Mouse (Mus musculus): ENCODE measurements at regions not wholly inside any gene's neighbourhood (a gene's known extent, or its start where the extent isn't known, plus 50 kb on each side); places are given as distances from the start of the nearest gene placed in this dataset.

DNA sequence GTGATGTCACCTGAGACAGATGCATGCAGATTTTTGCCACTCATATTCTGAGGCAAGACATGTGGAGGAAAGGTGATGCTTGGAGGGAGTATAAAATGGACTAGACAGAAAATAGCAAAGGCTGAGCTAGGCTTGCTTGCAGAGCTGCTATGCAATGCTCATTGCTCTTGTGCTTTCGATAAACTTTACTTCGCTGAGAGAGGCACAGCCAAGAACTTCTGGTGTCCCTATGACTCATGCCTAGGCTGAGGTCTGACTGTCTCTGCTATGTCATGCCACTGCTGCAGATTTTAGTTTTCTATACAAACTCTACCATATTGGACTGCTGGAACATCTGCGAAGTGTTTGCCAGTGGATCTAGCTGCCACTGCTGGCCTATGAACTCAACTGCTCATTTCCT lies 687.5 kb upstream of the Pou3f3 start:
- DNase-seq (ENCODE audit: low read depth, low spot score): no peak

DNA sequence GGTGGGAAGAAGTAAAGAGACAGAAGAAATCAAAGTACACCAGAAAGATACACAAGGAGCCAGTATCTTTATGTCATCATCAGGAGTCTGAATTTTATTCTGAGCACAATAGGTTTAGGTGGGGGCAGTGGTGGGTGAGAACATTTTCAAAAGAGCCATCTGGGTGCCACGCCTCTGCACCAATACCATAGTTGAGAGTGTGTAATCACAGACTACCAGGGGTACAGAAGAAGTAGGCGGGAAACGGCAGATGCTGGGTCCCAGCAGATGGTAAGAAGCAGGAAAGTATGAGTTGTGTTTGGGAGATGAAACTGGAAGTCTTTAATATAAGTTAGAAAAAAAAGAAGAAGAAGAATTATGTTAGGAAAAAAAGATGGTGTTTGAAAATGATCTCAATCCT lies 682.7 kb upstream of the Pou3f3 start:
- DNase-seq (ENCODE audit: low read depth, low spot score): no peak

DNA sequence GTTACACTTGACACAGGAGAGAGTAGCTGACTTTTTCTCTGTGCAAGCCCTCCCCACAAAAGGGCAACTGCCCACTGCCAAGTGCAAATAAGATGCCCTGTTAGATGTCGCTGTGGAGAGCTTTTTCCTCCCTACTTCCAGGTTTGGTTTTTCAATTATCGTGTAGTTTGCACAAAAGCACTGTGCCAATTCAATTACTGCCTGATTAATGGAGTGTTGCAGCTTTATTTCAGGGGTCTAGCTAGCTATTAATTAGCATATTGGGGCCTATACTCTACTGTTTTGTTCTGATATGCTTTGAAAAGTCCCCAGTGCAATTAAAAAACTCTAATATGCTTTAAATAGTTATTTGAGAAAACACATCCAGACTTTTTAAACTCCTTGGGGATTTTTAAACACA lies 676.6 kb upstream of the Pou3f3 start:
- no peak for DNase-seq (ENCODE audit: low read depth, low spot score)

DNA sequence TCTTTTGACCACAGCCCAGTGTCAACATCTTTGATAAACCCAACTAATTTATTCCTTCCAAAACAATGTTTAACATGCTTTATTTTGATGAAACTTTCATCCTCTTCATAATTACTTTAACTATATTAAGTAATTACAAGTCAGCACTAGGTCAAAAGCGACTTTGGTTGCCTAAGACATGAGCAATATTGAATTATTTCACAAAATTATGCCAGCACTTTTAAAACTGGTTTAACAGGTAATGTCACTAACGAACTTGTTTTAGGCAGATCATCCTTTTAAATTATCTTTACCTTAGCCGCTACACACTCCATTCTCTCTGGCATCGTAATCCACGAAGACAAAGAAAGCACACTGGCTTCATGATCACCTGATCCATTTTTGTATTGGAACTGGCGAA lies 669.8 kb upstream of the Pou3f3 start:
- DNase-seq (ENCODE audit: low read depth, low spot score): no peak

DNA sequence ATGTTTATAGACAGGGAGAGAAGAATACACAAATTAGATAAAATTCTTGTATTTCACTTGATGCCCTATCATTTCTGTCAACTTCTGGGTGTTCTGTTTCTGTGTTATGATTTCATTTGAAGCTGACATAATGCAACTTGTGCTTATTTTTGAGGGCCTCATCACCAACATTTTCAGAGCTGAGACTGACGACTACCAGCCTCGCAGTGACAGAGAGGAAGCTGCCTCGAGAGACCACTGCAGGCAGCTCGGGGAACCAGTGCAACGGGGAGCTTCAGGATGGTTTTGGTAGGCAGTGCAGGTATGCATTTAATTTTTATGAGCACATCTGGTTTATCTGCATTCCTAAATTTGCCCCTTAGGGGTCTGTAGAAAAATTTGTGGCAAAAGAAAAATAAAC lies 669.1 kb upstream of the Pou3f3 start:
- no peak for DNase-seq (ENCODE audit: low read depth, low spot score)

DNA sequence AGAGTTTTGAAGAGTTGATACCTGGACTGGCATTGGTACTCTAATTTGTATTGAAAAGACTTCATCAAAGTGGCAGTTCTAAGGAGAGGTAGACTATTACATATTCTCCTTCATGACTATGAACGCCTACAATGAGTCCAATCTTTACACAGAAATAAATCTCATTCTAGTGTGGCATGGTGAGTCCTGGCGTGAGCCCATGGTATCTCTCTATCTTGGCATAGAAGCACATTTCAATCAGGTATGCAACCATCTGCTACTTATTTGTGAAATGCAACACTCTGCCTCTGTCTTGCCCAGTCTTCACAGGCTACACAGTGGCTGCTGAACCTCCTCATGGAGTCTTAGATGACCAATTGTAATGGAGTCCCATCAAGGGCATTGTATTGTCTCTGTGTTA lies 661.8 kb upstream of the Pou3f3 start:
- no peak for DNase-seq (ENCODE audit: low read depth, low spot score)

DNA sequence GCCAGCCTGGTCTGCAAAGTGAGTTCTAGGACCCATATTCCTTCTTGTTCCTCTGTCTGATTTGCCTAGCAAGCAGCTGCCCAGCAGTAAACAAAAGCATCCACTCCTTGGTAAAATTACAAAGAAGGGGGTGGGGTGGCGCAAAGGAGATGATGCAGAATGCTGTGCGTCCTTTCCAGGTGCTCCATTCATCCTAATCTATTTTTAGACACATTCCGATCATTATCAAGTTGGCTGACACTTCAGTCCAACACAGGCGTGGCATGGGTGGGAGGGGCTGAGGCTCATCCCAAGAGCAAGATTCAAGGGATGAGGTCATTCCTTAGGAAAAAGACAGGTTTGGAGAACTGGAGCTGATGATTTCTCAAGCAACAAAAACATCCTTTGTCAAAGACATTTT lies 660.2 kb upstream of the Pou3f3 start:
- DNase-seq (ENCODE audit: low read depth, low spot score): peak; percentile 78

DNA sequence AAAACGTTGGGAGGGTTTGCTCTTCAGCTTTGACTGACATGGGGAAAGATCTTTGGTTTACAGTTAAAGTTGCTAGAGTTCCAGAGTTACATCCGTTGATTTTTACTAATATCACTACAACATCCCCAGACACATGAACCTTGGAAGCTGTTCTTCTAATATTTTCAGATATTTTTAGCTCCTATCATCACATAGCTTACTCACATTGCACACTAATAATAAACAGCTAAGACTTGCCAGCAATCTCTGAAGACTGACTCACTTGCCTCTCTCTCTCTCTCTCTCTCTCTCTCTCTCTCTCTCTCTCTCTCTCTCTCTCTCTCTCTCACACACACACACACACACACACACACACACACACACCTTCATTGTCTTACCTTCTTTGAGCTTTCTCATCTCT lies 654.0 kb upstream of the Pou3f3 start:
- no peak for DNase-seq (ENCODE audit: low read depth, low spot score)

DNA sequence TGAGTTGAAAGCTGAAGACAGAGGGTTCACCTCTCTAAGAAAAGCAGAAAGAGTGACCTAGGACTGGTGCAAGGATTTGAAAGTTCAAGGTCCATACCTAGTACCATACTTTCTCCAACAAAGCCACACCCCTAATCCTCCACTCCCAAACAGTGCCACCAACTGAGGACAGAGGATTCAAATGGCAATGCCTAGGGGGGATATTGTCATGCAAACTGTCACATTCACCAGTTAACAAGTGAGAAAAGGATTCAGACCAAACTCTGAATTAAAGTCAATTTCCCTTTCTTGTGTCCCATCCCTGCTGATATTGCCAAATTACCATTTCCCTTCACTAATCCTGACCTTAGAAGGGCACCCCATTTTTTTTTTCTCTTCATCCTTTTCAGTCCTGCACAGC lies 637.1 kb upstream of the Pou3f3 start:
- peak; percentile 85 for DNase-seq (ENCODE audit: low read depth, low spot score)

DNA sequence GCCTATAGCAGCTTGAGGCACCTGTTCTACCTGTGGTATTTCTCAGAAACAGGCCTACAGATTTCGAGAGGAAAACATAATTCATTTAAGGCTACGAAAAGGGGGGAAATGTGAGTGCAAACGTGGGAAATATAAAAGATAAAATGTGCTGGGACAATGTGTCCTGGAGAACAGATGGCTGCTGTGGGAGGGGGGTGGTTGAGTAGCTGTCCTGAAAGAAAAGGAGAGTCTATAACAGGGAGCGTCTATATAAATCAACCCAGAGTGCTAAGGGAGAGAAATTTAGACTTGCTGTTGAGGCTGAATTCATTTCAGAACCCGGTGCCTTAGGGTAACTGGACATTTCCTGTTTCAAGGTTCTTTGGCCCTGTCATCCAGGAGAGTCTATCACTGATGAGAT lies 625.5 kb upstream of the Pou3f3 start:
- DNase-seq (ENCODE audit: low read depth, low spot score): no peak

DNA sequence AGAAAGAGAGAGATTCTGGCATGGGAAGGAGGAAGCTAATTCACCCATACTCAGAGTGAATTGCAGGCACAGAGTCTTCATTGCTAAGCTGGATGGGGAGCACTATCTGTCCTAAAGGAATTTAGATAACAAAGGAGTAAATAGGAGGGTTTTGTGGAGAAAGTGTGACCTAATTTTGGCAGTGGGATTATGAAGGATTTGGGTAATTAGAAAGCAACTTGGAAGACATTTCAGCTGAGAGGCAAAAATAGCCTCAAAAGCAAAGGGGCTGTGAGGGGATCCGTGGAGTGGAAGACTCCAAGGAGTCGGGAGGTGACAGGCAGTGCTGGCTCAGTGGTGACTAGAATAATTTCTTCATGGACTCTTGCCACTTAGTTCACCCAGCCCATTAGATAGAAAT lies 599.5 kb upstream of the Pou3f3 start:
- DNase-seq (ENCODE audit: low read depth, low spot score): no peak

DNA sequence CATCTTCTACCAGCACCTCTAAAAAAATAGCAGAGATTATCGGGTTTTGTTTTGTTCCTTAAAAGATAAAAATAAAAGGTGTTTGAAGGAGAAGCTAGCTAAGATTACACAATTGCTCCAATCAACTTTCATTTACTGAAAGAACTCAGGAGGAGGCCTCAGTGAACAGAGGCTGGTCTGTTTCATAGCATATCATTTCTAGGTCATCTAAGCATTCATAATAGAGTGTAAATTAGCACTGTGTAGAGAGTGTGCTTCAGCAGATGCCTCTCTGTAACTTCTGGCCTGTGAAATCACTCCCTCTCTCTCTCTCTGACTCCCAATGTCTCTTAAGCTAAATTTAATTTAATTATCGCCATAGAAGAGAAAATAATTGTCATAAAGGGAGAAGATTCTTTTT lies 597.0 kb upstream of the Pou3f3 start:
- DNase-seq (ENCODE audit: low read depth, low spot score): no peak

DNA sequence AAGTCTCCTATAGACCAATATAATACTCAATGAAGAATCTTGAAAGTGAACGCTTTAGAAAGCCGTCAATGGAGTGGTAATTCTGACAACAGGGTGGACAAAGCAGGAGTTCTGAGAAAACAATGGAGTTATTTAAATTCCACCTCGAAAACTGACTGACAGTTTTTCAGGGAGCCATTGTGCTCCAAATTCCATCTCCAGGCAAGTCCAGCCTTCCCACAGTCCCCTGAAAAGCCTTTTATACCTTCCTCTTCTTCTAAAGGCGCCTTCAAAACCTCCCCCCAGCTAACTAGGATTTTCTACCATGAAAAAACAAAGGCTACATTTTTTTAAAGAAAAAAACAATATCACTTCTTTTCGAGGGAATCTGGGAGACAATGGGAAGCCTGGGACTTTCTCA lies 588.0 kb upstream of the Pou3f3 start:
- DNase-seq (ENCODE audit: low read depth, low spot score): peak; percentile 5

DNA sequence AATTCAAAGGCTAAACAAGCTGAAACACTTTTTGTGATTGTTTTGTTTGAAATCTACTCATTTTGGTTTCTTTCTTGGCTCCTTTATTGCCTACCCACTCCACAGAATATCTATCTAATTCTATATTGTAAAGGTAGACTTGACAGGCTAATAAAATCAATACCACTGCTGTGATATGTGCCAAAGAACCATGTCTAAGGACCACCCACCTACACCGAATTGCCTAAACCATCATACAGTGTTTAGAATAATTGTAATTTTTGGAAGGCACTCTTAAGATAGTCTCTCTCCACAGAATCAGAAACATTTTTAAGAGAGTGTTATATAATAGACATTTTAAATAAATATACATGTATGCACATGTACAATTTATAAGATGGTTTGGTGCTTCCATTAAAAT lies 587.6 kb upstream of the Pou3f3 start:
- no peak for DNase-seq (ENCODE audit: low read depth, low spot score)

DNA sequence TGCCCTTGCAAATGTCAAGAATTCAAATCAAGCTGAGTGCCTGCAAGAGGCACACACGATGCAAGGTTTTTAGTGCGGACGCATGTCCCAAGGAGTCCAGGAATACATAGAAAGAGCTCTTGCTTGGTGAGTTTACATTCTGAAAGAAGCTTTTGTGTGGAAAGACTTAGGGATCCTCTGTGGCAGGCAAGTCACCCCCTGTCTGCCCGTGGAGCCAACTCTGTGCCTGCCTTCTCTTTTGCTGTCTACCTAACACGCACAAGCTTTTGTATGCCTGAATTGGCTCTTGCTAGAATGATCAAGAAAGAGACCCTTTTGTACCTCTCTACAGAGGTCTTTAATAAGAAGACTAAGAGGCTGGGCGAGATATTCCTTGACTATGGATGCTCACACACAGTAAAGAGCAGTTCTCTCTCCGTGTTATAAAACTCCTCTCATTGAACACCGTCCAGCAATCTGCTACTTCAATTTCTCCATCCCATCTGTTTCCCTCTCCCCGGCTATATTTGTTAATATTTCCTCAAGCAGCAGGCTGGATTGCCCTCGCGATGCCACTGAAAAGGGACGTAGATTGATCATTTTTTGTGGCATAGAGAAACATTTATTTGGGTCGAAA lies 543.3 kb upstream of the Pou3f3 start:
- no peak for DNase-seq (ENCODE audit: low read depth, low spot score)

DNA sequence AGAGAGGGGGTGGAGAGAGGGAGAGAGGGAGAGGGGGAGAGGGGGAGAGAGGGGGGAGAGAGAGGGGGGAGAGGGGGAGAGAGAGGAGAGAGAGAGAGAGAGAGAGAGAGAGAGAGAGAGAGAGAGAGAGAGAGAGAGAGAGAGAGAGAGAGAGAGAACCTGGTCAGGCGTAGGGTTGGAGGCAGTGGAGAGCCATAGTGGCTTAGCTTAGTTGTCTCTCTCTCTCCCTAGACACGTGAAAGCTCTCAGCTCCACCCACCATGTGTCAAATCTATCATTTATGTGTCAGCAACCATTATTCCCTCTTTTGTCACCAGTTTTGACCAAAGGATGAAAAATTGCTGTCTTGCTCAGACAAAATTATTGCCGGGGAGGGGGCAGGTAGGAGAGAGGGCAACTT lies 542.7 kb upstream of the Pou3f3 start:
- DNase-seq (ENCODE audit: low read depth, low spot score): no peak

DNA sequence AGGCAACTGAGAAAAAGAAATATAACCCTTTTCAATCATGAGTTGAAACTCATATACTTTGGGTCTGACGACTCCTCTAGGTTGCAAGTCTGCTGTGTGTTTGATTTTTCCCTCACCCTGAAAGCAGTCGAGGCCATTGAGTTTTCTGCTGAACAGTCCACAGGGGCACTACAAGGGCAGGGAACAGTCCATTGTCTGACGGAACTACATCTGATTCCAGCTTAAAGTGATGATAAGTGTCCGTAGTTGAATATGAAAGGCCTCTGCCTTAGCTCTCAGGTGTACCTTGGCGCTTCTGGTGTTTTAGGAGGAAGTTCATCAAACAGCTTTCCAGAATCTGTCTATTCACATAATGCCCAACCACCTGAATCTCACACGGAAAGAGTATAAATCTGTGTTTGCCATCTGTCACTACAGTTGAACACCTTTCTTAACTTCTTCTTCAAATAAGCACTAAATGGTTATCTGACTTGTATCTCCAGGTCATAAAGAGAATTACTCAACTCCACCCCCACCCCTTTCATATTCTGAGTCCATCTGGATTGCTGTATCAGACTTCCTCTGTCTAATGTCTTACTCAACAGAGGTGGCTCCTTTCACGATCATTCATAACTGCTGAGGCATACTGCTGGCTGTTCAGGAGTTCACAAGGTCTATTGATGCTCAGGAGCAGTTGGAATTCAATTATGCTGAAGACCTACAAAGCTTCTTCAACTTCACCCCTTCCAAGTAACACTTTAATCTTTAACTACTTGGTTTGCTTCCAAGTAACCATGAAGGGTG lies 527.6 kb upstream of the Pou3f3 start:
- DNase-seq (ENCODE audit: low read depth, low spot score): peak; percentile 41

DNA sequence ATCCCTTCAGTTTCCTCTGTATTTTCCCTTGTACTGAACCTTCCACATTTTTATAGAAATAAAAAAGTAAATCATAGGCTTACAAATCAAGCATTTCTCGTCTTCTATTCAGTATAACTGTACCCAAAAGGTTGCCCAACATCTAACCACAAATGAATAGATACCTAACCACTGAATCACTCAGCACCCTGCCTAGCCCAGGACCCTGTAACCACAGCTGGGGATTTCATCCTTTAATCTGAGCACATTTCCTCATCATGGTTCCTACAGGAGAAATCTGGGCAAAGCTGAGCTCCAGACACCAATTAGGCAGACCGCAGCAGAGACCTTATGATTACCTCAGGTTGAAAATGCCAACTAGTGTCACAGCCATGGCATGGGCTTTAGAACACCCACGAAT lies 526.1 kb upstream of the Pou3f3 start:
- DNase-seq (ENCODE audit: low read depth, low spot score): no peak

DNA sequence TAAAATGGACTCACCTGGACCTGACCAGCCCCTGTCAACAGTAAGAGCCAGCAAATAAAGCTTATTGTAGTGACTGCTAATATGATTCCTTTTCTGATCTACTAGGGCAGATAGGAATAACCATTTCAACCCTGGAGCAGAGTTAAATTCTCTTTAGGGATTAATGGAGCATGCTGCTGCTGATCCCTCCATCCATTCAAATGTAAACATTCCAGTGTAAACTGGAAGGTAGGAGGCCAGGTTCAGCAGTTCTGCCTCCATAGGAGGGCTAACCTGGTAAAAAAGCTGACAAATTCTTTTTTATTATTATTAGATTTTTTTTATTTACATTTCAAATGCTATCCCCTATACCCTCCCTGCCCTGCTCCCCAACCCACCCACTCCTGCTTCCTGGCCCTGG lies 509.3 kb upstream of the Pou3f3 start:
- peak; percentile 48 for DNase-seq (ENCODE audit: low read depth, low spot score)

DNA sequence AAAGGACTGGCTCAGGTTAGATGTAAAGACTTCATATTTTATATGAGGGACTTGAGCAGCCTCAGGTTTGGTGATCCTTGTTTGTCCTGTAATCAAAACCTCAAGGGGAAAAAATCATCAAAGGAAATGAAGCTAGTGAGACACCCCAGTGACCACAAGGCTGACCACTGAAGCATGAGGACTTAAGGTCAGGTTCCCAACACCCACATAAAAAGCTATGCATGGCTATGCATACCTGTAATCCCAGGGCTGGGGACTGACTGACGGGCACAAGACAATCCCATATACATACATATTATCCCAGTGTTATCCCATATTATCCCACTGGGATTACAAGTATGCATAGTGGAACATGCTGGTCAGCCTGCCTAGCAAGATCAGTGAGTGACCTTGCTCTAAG lies 467.5 kb upstream of the Pou3f3 start:
- DNase-seq (ENCODE audit: low read depth, low spot score): no peak

DNA sequence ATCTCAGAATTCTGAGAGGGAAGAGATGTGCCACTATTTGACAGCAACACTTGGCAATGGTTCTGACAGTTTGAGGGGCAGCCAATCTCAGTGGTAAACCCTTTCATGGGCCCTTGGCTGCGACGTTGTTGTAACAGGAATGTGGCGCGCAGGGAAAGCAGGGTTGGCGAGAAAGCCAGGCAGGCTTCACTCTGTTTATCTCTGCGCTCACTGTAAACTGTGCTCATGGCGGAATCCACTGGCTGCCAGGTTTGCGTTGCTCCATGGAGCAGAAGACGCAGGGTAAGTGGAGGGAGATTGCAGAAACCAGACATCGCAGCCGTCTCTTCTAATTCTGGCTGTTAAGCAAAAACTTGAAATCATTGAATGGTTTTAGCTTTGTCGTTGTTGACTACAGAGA lies 465.9 kb upstream of the Pou3f3 start:
- peak; percentile 9 for DNase-seq (ENCODE audit: low read depth, low spot score)

DNA sequence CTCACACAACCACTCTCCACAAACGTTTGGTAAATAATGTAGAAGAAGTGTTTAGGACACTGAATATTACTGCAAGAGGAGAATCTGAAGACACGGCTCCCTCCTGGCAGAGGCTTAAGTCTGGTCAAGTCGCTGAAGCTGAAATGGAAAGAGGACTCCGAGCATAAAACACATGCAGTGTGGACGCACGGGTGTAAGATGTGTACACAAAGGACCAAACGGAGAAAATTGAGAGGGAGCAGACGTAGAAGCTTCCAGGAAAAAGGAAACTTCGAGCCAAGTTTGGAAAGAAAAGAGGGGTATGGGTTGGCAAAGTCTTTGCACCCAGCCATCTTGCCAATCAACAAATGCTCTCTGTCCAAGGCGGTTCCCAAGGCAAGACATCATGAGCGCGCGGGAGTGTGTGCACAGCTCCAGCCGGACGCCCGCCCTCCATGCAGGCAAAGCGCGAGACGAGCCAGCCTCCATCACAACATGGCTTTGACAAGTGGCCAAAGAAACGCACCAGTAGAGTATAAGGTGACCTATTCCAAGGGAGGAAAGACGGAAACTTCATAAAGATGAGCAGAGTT lies 465.0 kb upstream of the Pou3f3 start:
- peak; percentile 25 for DNase-seq (ENCODE audit: low read depth, low spot score)

DNA sequence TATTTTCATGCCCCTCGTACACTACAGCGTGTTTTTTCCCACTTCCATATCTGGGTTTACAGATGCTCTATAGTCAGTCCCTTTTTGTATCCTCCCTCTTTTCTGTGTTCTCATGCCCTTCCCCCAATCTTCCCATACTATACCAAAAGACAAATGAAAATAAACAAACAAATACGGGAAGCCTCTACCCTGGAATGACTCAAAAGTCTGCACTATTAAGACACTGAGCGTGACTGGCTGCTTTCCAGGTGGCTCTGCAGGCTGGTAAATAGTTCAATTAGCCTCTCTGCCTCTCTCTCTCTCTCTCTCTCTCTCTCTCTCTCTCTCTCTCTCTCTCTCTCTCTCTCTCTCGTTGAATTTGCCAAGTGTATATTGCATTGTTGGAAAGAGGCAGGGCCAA lies 464.5 kb upstream of the Pou3f3 start:
- no peak for DNase-seq (ENCODE audit: low read depth, low spot score)
